Comparison of ENCODE assay signal across 11 mouse cellular contexts in the genomic region with DNA sequence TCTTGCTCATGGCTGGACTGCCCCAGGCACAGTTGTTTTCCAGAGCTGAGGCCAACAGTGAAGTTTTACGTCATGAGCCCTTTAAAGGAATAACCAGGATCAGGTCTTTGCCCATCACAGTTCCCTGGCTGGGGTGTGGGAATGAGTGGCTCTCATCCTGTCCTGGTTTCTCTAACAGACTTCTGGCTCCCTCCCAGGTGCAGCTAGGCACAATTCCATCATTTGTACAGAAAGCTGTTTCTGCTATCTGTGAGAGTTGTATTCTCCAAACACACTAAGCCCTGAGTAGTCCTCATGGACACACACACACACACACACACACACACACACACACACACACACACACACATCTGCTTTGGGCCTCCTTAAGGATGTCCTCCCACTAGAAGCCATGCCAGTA.
"Had no signal": no experiment of that assay in that cellular context is flagged by ENCODE, and none has a peak within 500 bp of the region (broad histone marks: within the 10 kb centered on the region; RNA-seq: fewer than 3 reads in every experiment).

No protein-coding gene starts in this region.

- DNase-seq: kidney, adult 2 months; kidney, postnatal 14 days; layer of hippocampus, postnatal 36 days; lung, embryonic 14.5 days; lung, postnatal 10 days; lung, postnatal 4 days; midbrain, embryonic 14.5 days; right cerebral cortex, postnatal 25 days; spleen, adult 18-20 months; thymus, adult 18-20 months; thymus, postnatal 14 days had no signal
